Mouse (Mus musculus): ENCODE measurements at regions not wholly inside any gene's neighbourhood (a gene's known extent, or its start where the extent isn't known, plus 50 kb on each side); places are given as distances from the start of the nearest gene placed in this dataset.
"Not testable (repeated sequence)": the region's sequence is repeated elsewhere in the genome, so short reads cannot be mapped to it uniquely, and the experiment has no call there.

GRCm38 (mm10) chr8:103644106-103644505 lies 457.3 kb upstream of the Cdh5 start:
- DNase-seq (ENCODE audit: low read depth): no peak

DNA sequence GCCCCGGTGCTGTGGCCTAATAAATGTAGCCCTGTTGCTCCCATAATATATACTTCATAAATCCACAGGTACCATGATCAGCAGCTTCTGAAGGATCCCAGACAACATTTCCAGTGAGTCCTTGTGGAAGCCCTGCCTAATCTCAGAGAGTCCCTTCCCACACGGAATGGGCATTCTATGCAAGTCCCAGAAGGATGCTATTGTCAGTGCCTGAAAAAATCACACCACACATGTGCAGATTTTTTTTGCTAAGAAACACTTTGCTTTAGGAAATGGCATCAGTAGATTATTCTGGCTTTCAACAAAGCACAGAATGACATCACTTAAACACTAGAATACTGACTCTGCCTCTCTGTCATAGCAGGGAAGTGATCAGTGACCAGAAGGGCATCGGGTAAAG lies 456.6 kb upstream of the Cdh5 start:
- no peak for DNase-seq (ENCODE audit: low read depth)

GRCm38 (mm10) chr8:103664796-103665195 lies 436.6 kb upstream of the Cdh5 start:
- DNase-seq (ENCODE audit: low read depth): no peak

- DNase-seq (ENCODE audit: low read depth): not testable (repeated sequence)
These were observed 415.2 kb upstream of the Cdh5 start for GRCm38 (mm10) chr8:103686233-103686632.

DNA sequence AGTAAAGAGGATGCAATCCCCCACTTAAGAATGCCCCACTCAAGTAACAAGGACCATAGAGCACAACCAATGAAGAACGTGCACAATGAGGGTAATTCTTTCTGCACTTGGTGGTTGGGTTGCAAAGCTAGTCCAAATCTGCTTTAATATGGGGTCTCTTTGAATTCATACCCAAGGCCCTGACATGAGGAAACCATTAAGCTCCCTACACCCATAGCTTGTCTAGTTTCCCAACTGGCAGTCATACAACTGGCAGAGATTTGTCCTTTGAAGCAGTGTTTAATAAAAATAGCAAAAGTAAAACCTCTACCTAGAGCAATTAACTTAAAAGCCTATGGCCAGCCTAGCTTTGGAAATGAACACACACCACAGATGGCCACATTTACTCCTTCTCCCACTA lies 411.0 kb upstream of the Cdh5 start:
- DNase-seq (ENCODE audit: low read depth): no peak

DNA sequence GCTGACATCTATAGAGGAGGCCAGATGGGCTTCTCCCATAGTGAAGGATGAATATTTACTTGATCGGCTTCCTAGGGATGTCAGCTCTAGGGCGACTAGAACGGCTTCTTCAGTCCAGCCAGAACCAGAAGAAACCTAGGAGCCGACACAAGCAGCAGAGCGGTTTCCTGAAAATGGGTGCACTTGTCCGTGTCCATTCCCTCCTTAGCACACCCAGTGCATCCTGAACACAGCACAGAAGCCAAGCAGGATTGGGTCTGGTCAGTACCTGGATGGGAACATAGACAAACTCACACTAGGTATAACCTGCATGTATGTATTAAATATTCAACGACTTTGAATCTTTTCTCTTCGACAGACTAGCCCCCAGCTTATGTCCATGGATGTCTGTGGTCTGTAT lies 407.9 kb upstream of the Cdh5 start:
- DNase-seq (ENCODE audit: low read depth): no peak

DNA sequence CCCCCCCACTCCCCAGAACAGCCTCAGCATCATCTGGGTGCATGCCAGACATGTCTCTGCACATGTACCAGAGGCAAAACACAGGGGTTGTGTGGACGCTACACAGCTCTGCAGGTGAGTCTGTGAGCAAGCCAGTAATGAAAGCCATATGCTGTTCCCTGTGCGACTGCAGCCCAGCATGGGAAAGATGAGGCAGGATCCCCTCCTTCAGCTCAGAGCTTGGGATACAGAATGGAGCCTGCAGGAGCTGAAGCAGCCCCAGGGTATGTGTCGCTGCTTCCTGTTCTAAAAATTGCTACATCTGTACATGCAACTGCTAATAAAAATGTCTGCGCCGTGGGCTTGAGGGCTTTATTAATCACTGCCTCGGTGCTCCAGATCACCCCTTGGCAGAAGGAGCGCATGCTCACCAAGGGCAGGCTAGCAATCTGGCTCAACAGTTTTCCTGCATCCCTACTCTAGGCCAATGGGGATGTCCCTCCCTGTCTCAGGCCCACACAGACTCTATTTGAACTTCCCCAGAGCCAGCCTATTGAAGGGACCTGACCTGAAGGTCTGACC lies 407.0 kb upstream of the Cdh5 start:
- DNase-seq (ENCODE audit: low read depth): no peak

GRCm38 (mm10) chr8:103699016-103699520 lies 402.4 kb upstream of the Cdh5 start:
- DNase-seq (ENCODE audit: low read depth): no peak

GRCm38 (mm10) chr8:103702236-103702635 lies 399.2 kb upstream of the Cdh5 start:
- DNase-seq (ENCODE audit: low read depth): no peak

DNA sequence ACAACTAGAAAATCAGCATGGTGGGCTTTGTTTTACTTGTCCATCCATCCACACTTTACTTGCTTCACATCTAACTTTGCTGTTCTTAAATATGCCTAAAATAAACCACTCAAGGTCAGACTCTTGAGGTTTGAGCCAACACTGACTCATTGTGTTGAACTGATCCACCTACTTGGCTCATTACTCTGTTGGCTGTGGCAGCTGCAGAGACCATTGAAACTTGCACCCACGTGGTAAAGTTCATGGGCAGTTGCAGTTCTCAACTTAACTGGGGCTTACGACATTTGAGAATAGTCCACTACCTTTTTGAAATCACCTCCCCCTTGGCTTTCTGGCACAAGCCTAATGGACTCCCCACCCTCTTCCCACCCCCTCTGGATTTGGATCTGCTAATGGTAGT lies 395.3 kb upstream of the Cdh5 start:
- DNase-seq (ENCODE audit: low read depth): no peak

DNA sequence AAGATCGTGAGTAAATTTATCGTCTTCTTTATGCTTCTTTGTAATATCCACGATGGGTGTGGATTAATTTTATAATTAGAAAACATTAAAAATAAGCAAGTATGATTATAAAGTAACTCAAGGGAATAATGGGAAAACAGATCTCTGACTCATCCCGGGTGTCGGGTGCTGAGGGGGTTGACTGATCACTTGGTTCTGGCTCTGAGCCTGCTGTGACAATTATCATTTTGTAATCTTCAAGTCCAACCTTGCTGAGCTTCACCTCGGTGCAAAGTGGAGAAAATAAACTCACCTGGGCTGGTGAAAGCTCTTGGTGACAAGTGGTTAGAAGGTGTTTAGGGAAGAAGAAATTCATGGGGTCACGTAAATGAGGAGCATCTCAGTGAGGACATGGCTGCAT lies 390.6 kb upstream of the Cdh5 start:
- DNase-seq (ENCODE audit: low read depth): not testable (repeated sequence)

DNA sequence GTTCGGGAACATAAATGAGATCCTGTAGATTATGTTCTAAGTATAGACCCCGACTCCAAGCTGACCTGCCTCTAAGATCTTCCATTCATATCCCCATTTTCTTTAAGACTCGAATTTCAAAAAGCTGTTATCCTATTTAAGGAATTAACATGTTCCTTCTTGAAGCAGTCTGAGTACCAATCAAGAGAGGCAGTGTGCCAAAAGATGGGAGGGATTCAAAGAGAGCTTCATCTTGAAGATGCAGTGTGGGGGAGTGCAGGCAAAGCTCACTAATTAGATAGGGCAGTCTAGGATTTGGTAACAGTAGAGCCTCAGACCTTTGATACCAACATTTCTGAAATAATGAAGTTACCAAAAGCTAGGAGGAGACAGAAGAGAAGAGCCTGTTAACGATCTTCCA lies 383.7 kb upstream of the Cdh5 start:
- no peak for DNase-seq (ENCODE audit: low read depth)

DNA sequence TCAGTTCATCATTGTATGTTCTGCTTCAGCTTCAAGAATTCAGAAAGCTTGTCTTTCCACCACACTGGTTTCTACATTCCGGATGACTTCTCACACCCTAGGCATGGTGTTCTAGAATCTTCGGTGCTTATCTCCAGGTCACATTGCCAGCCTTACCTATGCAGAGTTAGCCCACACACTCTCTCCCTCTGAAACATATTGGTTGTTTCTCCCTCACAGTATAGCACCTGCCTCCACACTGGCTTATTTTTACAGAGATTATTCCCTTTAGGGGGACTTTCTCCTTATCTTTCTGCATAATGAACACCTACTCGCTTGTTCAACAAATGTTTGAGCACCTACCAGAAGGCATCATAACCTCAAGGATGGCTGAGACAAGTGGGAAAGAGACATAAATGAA lies 368.0 kb upstream of the Cdh5 start:
- no peak for DNase-seq (ENCODE audit: low read depth)

DNA sequence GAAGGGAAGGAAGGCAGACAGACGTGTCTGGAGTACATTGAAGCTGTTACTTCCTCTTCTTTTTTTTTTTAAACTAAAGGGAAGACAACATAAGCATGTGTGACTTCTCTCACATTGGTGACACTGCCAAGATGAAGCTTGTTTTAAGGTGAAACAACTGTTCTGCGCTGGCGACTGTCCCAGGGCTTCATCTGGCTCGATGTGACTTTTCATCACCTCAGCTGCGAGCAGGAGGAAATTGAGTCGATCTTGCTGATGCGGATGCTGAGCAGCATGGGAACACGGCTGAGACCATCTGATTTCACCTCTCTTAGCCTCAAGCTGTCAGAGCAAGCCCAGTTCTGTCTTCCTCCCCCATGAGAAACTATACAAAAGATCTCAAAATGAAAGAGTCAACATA lies 363.1 kb upstream of the Cdh5 start:
- no peak for DNase-seq (ENCODE audit: low read depth)

DNA sequence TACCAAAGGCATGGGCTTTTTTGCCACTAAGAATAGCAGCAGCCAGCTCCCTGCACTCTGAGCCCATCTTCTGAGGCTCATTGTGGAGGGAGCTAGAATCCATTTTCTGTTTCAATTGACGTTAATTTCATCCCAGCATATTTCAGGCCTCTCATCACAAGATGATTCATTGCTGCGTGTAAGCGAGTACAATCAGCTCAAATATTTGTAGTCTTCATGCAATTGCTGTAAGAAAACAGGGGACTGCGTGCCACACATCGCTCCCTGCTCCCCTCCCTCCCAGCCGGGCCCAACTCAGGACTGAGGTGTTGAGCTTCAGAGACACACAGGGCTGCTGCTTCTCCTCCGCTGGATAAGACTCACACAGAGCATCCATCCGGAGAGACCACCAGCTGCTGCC lies 360.0 kb upstream of the Cdh5 start:
- DNase-seq (ENCODE audit: low read depth): no peak

- DNase-seq (ENCODE audit: low read depth): no peak
These were observed 352.7 kb upstream of the Cdh5 start for GRCm38 (mm10) chr8:103748734-103749133.

- DNase-seq (ENCODE audit: low read depth): no peak
These were observed 350.9 kb upstream of the Cdh5 start for GRCm38 (mm10) chr8:103750278-103751097.

GRCm38 (mm10) chr8:103751161-103751560 lies 350.3 kb upstream of the Cdh5 start:
- DNase-seq (ENCODE audit: low read depth): no peak

DNA sequence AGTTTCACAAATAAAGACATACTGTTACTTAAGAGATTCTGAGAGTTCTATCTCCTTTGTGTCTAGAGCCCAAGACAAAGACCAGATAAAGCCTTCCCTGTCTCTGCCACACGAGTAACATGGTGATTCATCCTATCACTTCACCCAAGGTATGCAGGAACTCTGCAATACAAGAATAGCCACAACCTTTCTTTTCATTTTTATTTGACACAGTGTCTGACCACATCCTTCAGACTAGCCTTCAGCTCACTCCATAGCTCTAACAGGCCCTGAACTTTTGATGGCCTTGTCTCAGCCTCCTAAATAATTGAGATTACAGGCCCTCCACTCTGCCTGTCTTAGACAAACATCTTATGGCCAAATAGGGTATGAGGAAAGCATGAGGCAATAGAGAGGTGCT lies 337.6 kb upstream of the Cdh5 start:
- no peak for DNase-seq (ENCODE audit: low read depth)

- DNase-seq (ENCODE audit: low read depth): no peak
These were observed 321.8 kb upstream of the Cdh5 start for GRCm38 (mm10) chr8:103779658-103780057.

DNA sequence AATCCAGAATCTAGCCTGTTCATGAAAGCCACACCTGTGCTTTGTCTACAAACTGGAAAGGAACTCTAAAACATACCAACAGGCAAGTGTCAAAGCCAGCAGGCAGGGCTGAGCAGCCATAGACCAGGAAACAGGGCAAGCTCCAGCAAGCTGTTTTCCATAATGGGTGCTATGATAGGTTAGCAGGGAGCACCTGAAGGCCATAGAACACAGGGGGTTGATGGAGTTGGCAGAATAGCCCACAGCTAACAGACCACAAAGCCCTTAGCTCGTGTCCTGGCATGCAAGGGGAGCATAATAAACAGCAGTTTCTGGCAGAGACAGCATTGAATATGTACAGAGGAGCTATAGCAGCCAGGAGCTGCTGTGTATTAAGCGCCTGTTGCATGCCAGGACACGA lies 313.1 kb upstream of the Cdh5 start:
- no peak for DNase-seq (ENCODE audit: low read depth)

DNA sequence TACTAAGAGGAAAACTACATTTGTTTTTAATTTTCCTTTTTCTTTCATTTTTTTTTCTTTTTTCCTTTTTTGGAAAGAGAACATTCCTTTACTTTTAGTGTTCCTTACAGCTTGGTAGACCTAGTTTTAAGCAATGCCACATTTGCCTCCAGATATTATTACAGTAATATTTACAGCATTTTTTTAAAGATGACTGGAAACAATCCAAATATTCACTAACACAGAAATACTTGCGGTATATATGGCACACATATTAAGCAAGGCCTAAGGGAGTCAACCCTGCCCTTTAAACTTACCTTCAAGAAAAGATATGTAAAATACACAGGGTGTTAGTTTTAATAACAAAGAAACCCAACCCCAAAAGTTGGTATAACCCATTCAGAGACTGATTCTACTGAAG lies 308.1 kb upstream of the Cdh5 start:
- no peak for DNase-seq (ENCODE audit: low read depth)

DNA sequence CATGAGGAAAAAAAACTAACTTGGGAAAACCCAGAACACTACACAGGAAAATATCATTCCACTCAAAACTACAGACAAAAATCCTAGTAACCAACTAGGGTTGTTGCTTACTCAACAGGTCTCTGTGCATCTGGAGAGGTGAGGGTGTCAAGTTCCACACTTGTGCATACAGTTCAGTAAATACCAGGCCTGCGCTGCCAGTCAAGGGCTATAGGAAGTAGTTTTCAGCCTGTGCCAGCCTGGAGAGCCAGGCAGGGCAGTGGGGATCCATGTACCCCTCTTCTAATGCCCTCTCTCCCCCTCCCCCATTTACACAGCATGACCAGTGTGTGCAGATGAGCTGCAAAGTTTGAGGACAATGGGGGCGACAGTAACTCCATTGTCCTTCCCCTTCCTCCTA lies 302.8 kb upstream of the Cdh5 start:
- not testable (repeated sequence) for DNase-seq (ENCODE audit: low read depth)

- no peak for DNase-seq (ENCODE audit: low read depth)
These were observed 293.3 kb upstream of the Cdh5 start for GRCm38 (mm10) chr8:103808171-103808570.

Measured in naive thymus-derived CD4-positive, alpha-beta T cell, adult 2 months (primary cell).